Mouse (Mus musculus) lung, embryonic 16.5 days (tissue): ENCODE data around the gene Tcte1. TPM values are rescaled to one million over a fixed set of nuclear protein-coding genes. Genes with fewer than 3 reads are reported as not detected.

ENCODE experiments used
- ATAC-seq: fragments of 200-750 bp; cut with Nextera tagmentation; 2 replicates; pipeline ENCODE4 v1.8.0; 2017; ENCODE audit warnings: low read depth, mild to moderate bottlenecking, moderate library complexity
- H3K27ac ChIP-seq: fragments of 300-500 bp; sonication (generic); 2 replicates; pipeline ENCODE4 v1.5.1; 2014; ENCODE audit warnings: mild to moderate bottlenecking, control low read depth, low read length
- H3K27me3 ChIP-seq: fragments of 300-500 bp; sonication (generic); 2 replicates; pipeline ENCODE4 v1.6.1; 2014; ENCODE audit warnings: low read depth, low read length, mixed read lengths; ENCODE audit not compliant: control insufficient read depth, insufficient read depth
- H3K36me3 ChIP-seq: fragments of 300-500 bp; sonication (generic); 2 replicates; pipeline ENCODE4 v1.6.1; 2014; ENCODE audit warnings: low read length; ENCODE audit not compliant: control insufficient read depth, insufficient read depth
- H3K4me1 ChIP-seq: fragments of 300-500 bp; sonication (generic); replicated peaks from 2 replicates; pipeline ENCODE4 v1.6.1; 2014; ENCODE audit warnings: low read length, mixed read lengths; ENCODE audit not compliant: control insufficient read depth, insufficient read depth
- H3K4me2 ChIP-seq: fragments of 300-500 bp; sonication (generic); 2 replicates; pipeline ENCODE4 v1.6.1; 2014; ENCODE audit warnings: low read depth, low read length, control low read depth
- H3K4me3 ChIP-seq: fragments of 300-500 bp; sonication (generic); 2 replicates; pipeline ENCODE4 v1.5.1; 2014; ENCODE audit warnings: mild to moderate bottlenecking, low read length, control low read depth
- H3K9ac ChIP-seq: fragments of 300-500 bp; sonication (generic); 2 replicates; pipeline ENCODE4 v1.6.1; 2014; ENCODE audit warnings: low read length, control low read depth
- H3K9me3 ChIP-seq: fragments of 300-500 bp; sonication (generic); 2 replicates; pipeline ENCODE4 v1.6.1; 2016; ENCODE audit warnings: low read length; ENCODE audit not compliant: control insufficient read depth
- WGBS: fragments of 180-500 bp; shearing (Covaris S2); extraction: QIAGEN DNeasy Blood & Tissue Kit; methylation state at CpG from one replicate; pipeline ENCODE4 v1.1.7; 2014; 5-methylcytosine and 5-hydroxymethylcytosine counted together
- polyA plus RNA-seq: library from polyadenylated mRNA; unstranded; fragments of >200 nt; fragmentation: Nextera tagmentation; extraction: Ambion mirVana; gene quantifications from 2 replicates; pipeline ENCODE4 v1.2.1, GENCODE M21; 2015

The Tcte1 gene
- 1.7 and 2.7 TPM in 2 replicates for polyA plus RNA-seq

GRCm38 (mm10) chr17:45523263-45523662 is at the start of gene Tcte1:
Gene Tcte1 (plus strand): TSS chr17:45523434.
- Histone ChIP-seq H3K9me3 (no peaks in the 10 kb centered on the region), H3K27ac (no peak within 1 kb of the TSS), H3K4me1 (peaks cover 9% of the 10 kb centered on the region), H3K4me2 (peak within 1 kb of the TSS; percentile 74), H3K27me3 (no peaks in the 10 kb centered on the region; the same call in 1 of the 2 replicates), H3K9ac (peak within 1 kb of the TSS; percentile 58), H3K36me3 (no peaks in the 10 kb centered on the region), H3K4me3 (peak within 1 kb of the TSS; percentile 44)
- WGBS = 3% methylated on average over 20 of the region's 21 CpGs
- peak; percentile 84 for ATAC-seq

GRCm38 (mm10) chr17:45473667-45474066 is 49.6 kb upstream of the Tcte1 start:
- Histone ChIP-seq H3K4me2 (no peak overlapping the region), H3K36me3 (no peaks in the 10 kb centered on the region), H3K4me1 (peaks cover 3% of the 10 kb centered on the region; the same call in 1 of the 2 replicates), H3K9ac (no peak overlapping the region), H3K27me3 (peaks cover 2% of the 10 kb centered on the region; the same call in 1 of the 2 replicates), H3K9me3 (no peaks in the 10 kb centered on the region), H3K4me3 (no peak overlapping the region), H3K27ac (no peak overlapping the region)
- 66% methylated on average over 6 of the region's 6 CpGs for WGBS
- no peak for ATAC-seq

- Histone ChIP-seq H3K27me3 (peaks cover 2% of the 10 kb centered on the region; the same call in 1 of the 2 replicates), H3K9me3 (no peaks in the 10 kb centered on the region), H3K9ac (no peak overlapping the region), H3K4me2 (peak overlapping the region; percentile 59; the same call in 1 of the 2 replicates), H3K4me3 (no peak overlapping the region), H3K27ac (no peak overlapping the region), H3K36me3 (no peaks in the 10 kb centered on the region), H3K4me1 (peaks cover 3% of the 10 kb centered on the region; the same call in 1 of the 2 replicates)
- ATAC-seq = no peak
- 67% methylated on average over 8 of the region's 8 CpGs for WGBS
These were observed 49.1 kb upstream of the Tcte1 start for GRCm38 (mm10) chr17:45474146-45474545.

- Histone ChIP-seq H3K9ac (no peak within 1 kb of the TSS), H3K27ac (no peak within 1 kb of the TSS)
- 4% methylated on average over 30 of the region's 30 CpGs for WGBS
These were observed 48.4 kb upstream of the Tcte1 start, which contains the start of gene Spats1 for GRCm38 (mm10) chr17:45474669-45475465. Gene Spats1 (minus strand): TSS chr17:45475415.

GRCm38 (mm10) chr17:45478234-45478825 is 44.9 kb upstream of the Tcte1 start:
- peaks cover 3% of the 10 kb centered on the region; the same call in 1 of the 2 replicates for H3K4me1 ChIP-seq
- ATAC-seq = 0 out of 2 replicates have a peak, but pooled peaks have one; percentile 18

More at GRCm38 (mm10) chr17:45474669-45475465, 48.4 kb upstream of the Tcte1 start, which contains the start of gene Spats1:
- no peaks in the 10 kb centered on the region for H3K9me3 ChIP-seq
- H3K4me1 ChIP-seq = peaks cover 3% of the 10 kb centered on the region; the same call in 1 of the 2 replicates
- peak within 1 kb of the TSS; percentile 59 for H3K4me2 ChIP-seq
- H3K36me3 ChIP-seq = no peaks in the 10 kb centered on the region
- peak; percentile 78 for ATAC-seq
- H3K4me3 ChIP-seq = peak within 1 kb of the TSS; percentile 48
- H3K27me3 ChIP-seq = peaks cover 2% of the 10 kb centered on the region; the same call in 1 of the 2 replicates

GRCm38 (mm10) chr17:45480429-45480828 is 42.8 kb upstream of the Tcte1 start:
- Histone ChIP-seq H3K36me3 (no peaks in the 10 kb centered on the region), H3K9me3 (no peaks in the 10 kb centered on the region), H3K4me2 (no peak overlapping the region), H3K27ac (no peak overlapping the region), H3K4me3 (no peak overlapping the region), H3K4me1 (no peaks in the 10 kb centered on the region), H3K27me3 (0 out of 2 replicates have a peak, but pooled peaks cover 2% of the 10 kb centered on the region), H3K9ac (no peak overlapping the region)
- 22% methylated on average over 2 of the region's 2 CpGs for WGBS
- ATAC-seq = no peak

More at GRCm38 (mm10) chr17:45478234-45478825, 44.9 kb upstream of the Tcte1 start:
- Histone ChIP-seq H3K27me3 (peaks cover 2% of the 10 kb centered on the region; the same call in 1 of the 2 replicates), H3K9ac (no peak overlapping the region), H3K4me2 (no peak overlapping the region), H3K9me3 (no peaks in the 10 kb centered on the region), H3K36me3 (no peaks in the 10 kb centered on the region), H3K4me3 (no peak overlapping the region), H3K27ac (no peak overlapping the region)
- 8% methylated on average over 12 of the region's 12 CpGs for WGBS

- Histone ChIP-seq H3K27ac (no peak overlapping the region), H3K4me1 (no peaks in the 10 kb centered on the region), H3K36me3 (no peaks in the 10 kb centered on the region), H3K9ac (no peak overlapping the region), H3K4me2 (no peak overlapping the region), H3K27me3 (no peaks in the 10 kb centered on the region), H3K4me3 (no peak overlapping the region), H3K9me3 (no peaks in the 10 kb centered on the region)
- WGBS = 81% methylated on average over 7 of the region's 7 CpGs
- no peak for ATAC-seq
These were observed 37.7 kb upstream of the Tcte1 start for GRCm38 (mm10) chr17:45485581-45485980.

GRCm38 (mm10) chr17:45487216-45487615 is 36.0 kb upstream of the Tcte1 start:
- Histone ChIP-seq H3K9ac (no peak overlapping the region), H3K9me3 (no peaks in the 10 kb centered on the region), H3K4me1 (no peaks in the 10 kb centered on the region), H3K36me3 (no peaks in the 10 kb centered on the region), H3K4me3 (no peak overlapping the region), H3K4me2 (no peak overlapping the region), H3K27me3 (no peaks in the 10 kb centered on the region), H3K27ac (no peak overlapping the region)
- 10% methylated on average over 5 of the region's 5 CpGs for WGBS
- ATAC-seq = no peak
